Mouse (Mus musculus) liver, postnatal 0 days (tissue): ENCODE measurements around the gene E130218I03Rik.
A peak's percentile ranks its signal among the peaks of the same experiment; 100 is the strongest.
"Not testable (repeated sequence)": the region's sequence is repeated elsewhere in the genome, so short reads cannot be mapped to it uniquely, and the experiment has no call there.

Experiments
- CTCF ChIP-seq: sonication (generic); IDR thresholded peaks from 2 replicates; pipeline ENCODE4 v1.5.1; 2016; ENCODE audit warnings: antibody characterized with exemption, low read depth
- EP300 ChIP-seq: IDR thresholded peaks from 2 replicates; pipeline ENCODE4 v1.6.1; 2016; ENCODE audit warnings: antibody characterized with exemption, low read depth, mild to moderate bottlenecking

GRCm38 (mm10) chr4:134269622-134270021 lies 26.2 kb downstream of the E130218I03Rik start:
- peak; percentile 69 for TF ChIP-seq CTCF
- not testable (repeated sequence) for TF ChIP-seq EP300
